Mouse (Mus musculus): ENCODE measurements around the gene Pwwp2b.

The Pwwp2b gene

DNA sequence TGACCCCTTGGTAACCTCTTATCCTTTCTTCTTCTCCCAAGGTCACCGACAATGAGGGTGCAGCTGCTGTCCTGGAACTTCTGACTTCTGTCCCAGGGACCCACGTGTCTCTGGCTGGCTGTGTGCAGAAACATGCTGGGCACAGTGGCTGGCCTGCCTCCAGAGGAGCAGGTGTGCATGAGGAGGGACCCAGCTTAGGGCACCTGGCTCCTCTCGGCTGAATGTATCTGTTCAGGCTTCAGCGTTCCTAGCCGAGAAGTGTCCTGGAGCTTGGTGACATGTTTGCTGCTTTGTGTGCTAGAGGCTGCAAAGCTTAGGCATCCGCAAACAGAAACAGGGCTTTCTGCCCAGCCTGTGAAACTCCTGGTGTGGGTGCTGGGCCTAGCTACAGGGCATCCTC is 18.1 kb downstream of the Pwwp2b start:
- peak; percentile 95 for DNase-seq

DNA sequence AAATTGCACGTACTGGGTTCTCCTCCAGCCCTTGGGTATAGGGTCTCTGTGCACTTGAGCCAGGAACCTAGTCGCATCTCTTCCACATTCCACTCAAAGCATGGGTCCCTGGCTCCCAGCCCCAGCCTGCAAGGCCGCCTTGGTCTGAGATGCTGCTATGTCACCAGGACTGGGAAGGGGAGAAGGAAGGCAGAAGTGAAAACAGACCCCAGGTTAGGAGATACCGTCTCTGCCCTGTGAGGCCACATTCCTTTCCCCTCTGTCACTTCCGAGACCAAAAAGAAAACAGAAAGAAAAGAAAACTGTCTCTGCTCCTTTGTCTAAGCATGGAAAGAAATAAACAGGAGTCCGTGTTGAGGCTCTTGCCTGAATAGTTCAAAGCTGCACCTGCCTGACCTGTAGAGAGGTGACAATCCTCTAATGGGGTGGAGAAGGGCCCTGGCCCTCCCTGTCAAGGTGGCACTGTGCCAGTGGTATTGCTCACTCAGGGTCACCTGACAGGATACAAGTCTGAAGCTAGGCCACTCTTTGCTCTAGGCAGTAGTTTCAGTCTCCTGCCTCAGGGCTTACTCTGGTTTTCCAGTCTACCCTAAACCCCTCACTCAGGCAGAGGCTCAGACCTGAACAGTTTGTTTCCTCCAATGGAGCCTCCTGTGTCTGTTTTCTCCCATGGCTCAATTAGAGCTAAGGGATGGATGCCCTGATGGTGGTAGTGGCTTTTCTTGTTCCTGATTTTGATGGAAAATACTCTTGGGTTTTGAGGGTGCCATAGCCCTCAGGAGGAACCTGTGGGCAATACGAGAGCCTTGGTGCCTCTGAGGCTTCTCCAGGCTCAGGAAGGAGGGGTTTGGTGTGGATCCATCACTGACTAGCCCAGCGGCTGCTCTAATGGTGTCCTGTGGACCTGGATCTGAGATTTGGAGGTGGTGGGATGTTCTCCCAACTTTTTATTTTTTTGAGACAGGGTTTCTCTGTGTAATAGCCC is 18.9 kb downstream of the Pwwp2b start:
- peak; percentile 94 for DNase-seq

GRCm38 (mm10) chr7:139270738-139271137 is 22.5 kb downstream of the Pwwp2b start:
- no peak for DNase-seq

GRCm38 (mm10) chr7:139271871-139272270 is 23.6 kb downstream of the Pwwp2b start:
- DNase-seq: no peak

GRCm38 (mm10) chr7:139272639-139273396 is 24.5 kb downstream of the Pwwp2b start:
- no peak for DNase-seq

DNA sequence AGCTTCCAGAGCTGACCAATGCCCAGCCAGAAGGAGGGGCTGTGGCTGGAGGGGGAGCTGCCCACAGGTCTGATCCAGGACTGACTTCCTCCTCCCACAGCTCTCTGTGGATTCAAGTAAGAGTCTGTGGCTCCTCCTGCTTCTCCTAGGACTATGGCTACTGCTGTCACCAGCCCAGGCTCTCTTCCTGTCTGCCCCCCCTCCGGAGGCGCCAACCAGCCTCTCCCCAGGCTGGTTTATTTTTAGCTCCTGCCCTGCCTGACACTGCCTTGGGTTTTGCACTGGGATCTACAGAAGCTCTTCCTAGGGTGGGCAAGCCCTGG is 25.1 kb downstream of the Pwwp2b start:
- DNase-seq: peak; percentile 97

DNA sequence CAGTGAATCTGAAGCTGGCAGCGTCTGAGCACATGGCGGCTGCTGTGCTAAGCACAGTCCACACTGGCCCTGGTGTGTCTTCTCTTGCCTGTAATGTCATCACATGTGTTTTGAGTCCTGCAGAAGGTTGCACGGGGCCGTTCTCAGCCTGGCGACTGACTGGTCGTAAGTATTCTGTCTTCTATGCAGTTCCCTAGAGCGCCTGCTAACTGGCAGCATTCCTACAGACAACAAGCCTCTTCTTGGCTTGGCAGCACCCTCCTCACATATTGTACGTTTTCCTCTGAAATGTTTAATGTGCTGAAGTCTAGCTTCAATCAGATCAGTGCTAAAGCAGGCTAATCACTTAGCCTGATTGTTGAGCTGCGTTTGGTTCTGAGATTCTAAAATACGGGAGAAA is 27.3 kb downstream of the Pwwp2b start:
- DNase-seq: no peak

GRCm38 (mm10) chr7:139276150-139276549 is 27.9 kb downstream of the Pwwp2b start:
- no peak for DNase-seq

GRCm38 (mm10) chr7:139277536-139277935 is 29.3 kb downstream of the Pwwp2b start:
- no peak for DNase-seq

GRCm38 (mm10) chr7:139279571-139279970 is 31.3 kb downstream of the Pwwp2b start:
- no peak for DNase-seq

DNA sequence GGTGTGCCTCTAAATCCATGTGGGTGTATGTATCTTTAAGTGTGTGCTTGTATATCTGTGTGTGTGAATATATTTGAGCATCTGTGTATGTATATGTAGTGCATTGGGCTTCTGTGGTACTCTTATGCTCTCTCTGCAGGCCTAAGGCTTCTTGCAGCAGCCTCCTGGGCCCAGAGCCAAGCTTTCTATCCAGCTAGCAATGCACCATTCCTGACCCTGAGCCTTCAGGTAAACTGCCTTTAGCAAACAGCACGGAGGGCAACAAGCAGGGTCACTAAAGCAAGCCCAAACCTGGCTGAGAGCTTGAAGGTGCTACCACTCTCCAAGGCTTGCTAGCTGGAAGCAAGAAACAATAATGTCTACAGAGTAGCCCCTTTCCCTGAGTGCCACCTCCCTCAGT is 31.8 kb downstream of the Pwwp2b start:
- no peak for DNase-seq

DNA sequence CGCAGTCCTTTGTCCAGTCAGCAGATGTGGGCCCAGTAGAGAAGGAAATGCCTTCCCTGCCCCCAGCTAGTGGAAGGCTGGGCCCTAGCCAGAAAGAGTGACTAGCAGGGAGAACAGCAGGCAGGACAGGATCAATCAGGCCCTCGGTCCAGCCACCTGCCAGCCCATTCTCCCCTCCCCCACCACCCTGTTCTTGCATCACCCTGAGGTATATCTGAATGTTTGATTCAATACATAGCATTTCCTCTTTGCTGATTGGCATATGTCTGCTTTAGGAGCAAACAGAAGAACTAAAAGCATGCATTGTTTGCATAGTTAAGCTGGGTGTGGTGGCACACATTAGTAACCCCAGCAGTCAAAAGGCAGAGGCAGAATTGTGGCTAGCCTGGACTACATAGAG is 32.9 kb downstream of the Pwwp2b start:
- DNase-seq: no peak

DNA sequence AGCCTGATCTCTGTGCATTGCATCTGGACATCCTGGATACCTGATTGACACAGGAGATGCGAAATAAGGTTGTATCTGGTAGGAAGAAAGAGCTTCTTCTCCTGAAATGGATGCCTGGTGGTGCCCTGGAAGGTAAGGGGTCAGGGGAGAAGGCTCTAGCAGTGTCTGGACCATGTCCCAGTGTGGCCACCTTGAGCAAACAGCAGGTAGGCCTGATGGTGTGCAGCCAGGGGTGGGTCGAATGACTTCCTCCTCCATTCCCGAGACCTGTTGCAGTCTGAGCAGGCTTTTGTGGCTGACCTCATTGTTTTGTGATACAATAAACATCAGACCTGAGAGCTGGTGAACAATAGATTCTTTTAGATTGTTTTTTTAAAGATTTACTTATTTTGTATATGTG is 33.8 kb downstream of the Pwwp2b start:
- no peak for DNase-seq

DNA sequence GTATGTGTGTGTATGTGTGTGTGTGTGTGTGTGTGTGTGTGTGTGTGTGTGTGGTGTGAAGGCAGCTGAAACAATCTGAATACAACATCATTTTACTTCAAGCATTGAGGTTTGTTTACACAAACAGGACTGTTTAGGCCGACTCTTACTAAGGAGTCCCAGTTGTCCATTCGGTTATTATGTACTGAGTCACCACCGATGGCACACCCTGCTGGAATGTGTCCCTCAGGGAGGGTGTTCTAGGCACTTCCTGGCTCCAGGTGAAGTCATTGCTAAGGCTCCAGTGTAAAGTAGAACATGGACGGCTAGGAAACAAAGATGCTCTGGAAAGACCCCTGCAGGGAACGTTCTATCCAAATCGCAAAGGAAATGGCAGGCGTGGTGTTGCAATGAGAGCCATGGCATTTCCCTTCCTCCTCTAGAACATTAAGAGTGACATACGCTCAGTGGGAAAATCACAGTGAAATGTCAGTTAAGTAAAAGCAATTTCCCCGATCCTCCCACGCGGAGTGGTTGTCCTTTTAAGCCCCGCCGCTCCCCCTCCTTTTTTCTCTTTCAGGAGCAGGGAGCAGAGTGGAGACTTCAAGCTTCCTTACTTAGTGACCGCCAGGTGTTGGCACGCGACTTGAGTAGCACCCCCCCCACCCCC is 37.1 kb downstream of the Pwwp2b start:
- no peak for DNase-seq

GRCm38 (mm10) chr7:139288540-139288939 is 40.3 kb downstream of the Pwwp2b start:
- no peak for DNase-seq

DNA sequence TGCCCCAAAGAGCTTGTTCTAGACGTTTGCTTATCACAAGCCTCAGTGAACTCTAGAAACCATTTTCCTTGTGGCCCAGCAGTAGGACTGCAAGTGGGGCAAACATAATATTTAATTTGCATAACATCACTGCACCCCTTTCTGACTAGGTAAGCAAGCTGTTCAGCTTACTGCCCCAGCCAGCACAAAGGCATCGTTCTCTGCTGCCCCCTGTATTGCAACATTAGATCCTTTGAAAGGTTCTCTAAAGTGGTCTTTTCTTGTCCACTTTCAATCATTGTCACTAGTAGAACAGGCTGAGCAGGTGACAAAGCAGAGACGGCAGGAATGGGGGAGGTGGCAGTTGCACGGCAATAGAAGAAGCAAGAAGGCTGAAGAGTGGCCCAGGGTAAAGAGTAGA is 45.1 kb downstream of the Pwwp2b start:
- no peak for DNase-seq

DNA sequence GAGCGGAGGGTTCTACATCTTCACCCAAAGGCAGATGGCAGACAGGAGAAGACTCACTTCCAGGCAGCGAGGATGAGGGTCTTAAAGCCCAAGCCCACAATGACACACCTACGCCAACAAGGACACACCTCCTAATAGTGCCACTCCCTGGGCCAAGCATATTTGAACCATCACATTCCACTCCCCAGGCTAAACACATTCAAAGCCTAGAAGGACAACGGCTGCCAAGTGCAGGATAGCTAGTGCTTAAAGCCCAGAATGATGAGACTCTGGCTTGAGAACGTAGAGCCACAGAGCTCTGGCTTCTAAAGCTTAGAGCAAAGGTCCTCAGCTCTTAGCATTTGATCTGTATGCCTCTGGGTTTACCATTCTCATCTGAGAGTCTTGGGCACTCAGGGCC is 45.8 kb downstream of the Pwwp2b start:
- no peak for DNase-seq

DNA sequence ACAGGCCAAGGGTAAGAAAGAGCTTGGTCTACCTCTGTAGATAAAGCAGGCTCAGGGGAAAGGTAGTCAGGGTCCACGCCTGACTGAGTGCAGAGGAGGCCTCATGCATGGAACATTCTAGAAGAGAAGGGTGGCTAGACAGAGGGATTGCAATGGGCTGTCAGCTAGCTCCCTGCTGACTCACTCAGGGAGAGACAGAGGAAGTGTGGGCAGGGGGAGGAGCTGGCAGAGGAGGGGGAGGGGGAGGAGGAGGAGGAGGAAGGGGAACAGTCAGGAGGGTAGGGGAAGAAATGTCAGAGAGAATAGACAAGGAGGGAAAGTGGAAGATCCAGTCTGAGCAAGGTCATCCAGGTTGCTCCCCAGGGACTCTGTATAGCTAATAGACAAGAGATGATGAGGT is 47.4 kb downstream of the Pwwp2b start:
- DNase-seq: no peak

GRCm38 (mm10) chr7:139296552-139297100 is 48.3 kb downstream of the Pwwp2b start:
- DNase-seq: no peak

DNA sequence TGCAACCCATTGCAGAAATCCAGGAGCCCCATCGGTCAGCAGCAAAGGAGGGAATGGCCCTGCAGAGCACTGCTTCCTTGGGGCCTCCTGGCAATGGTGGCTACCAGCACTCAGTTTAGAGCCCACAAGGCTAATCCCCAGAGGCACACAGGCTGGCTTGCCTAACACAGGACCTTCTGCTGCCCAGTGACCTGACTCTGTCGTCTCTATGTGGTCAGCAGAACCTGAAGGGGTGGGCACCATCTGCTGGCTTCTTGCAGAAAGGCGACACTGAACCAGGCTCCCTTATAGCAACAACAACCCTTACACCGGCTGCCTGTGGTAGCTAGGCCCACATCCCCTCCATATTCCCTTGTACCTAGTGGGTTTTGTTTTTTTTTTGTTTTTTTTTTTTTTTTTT is 50.2 kb downstream of the Pwwp2b start:
- no peak for DNase-seq

GRCm38 (mm10) chr7:139299424-139299823 is 51.1 kb downstream of the Pwwp2b start:
- DNase-seq: peak; percentile 96

- DNase-seq: no peak
Measured at GRCm38 (mm10) chr7:139300423-139300822, 52.1 kb downstream of the Pwwp2b start.

GRCm38 (mm10) chr7:139301505-139301904 is 53.2 kb downstream of the Pwwp2b start:
- no peak for DNase-seq

All from heart, adult 11 months (tissue).